ENCODE assay signal across 24 mouse cellular contexts in the genomic region with DNA sequence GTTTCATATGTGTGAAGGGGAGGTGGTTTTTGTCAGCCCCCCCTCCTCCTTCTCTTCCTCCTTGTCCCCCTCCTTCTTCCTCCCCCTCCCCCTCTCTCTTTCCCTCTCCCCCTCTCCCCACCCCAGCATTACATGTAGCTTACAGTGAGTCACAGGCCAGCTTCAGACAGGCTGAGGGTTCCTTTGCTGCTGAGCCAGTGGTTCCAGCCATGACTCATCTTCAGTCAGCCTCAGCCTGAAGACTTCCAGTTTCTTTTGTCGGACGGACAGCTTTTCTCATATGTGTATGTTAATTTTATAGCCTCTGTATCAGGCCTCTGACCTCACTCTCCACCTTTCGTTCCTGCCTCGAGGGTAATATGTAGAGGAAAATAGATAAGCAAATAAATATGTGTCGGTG.
DNase-seq lines count a peak whose midpoint lies in the region; ATAC-seq lines count a peak whose summit lies in the region.
"Had no signal": no experiment of that assay in that cellular context is flagged by ENCODE, and none has a peak within 500 bp of the region (broad histone marks: within the 10 kb centered on the region; RNA-seq: fewer than 3 reads in every experiment).

No protein-coding gene starts in this region.

- intact Hi-C loops in left cerebral cortex, postnatal 10 days (cut with DNase I): no loop called here

- peak; percentile 22 for DNase-seq in adrenal gland, adult 2 months
- no peak for DNase-seq in adrenal gland, postnatal 4 days (ENCODE audit: low spot score in 2 of 2)
- DNase-seq in 3T3-L1 (ENCODE audit: low read depth, low spot score): peak; percentile 58
- peak; percentile 16 to 37 for DNase-seq in adrenal gland, postnatal 36 days
- DNase-seq in urinary bladder, postnatal 4 days (ENCODE audit: low spot score in 2 of 2): no peak
- DNase-seq in left cerebral cortex, postnatal 10 days (ENCODE audit: extremely low spot score in 1 of 2, low spot score in 2 of 2): no peak
- DNase-seq: cerebellum, adult 8-10 months; cerebellum, postnatal 36 days; heart, adult 2 months; heart, postnatal 10 days; kidney, adult 18-20 months; kidney, postnatal 25 days; thymus, postnatal 25 days had no signal

- H3K36me3 ChIP-seq in midbrain, embryonic 13.5 days: no peaks in the 10 kb centered on the region
- no peaks in the 10 kb centered on the region for H3K36me3 ChIP-seq in midbrain, embryonic 15.5 days (replicated peaks)
- H3K36me3 ChIP-seq: heart, embryonic 13.5 days; kidney, embryonic 15.5 days; limb, embryonic 12.5 days; liver, embryonic 15.5 days; lung, embryonic 15.5 days; midbrain, embryonic 10.5 days; stomach, embryonic 15.5 days had no signal

- H3K27me3 ChIP-seq in midbrain, embryonic 13.5 days: no peaks in the 10 kb centered on the region
- H3K27me3 ChIP-seq in midbrain, embryonic 15.5 days (replicated peaks): no peaks in the 10 kb centered on the region
- H3K27me3 ChIP-seq: liver, embryonic 15.5 days; lung, embryonic 15.5 days; stomach, embryonic 15.5 days had no signal

- H3K4me1 ChIP-seq in midbrain, embryonic 13.5 days (replicated peaks): peaks cover 19% of the 10 kb centered on the region
- H3K4me1 ChIP-seq in midbrain, embryonic 15.5 days: peaks cover 10% of the 10 kb centered on the region; the same call in 1 of the 2 replicates
- H3K4me1 ChIP-seq: heart, embryonic 13.5 days; limb, embryonic 12.5 days; liver, embryonic 15.5 days; lung, embryonic 15.5 days; stomach, embryonic 15.5 days had no signal

- peak overlapping the region; percentile 48; the same call in 1 of the 2 replicates for H3K27ac ChIP-seq in midbrain, embryonic 13.5 days
- no peak overlapping the region for H3K27ac ChIP-seq in midbrain, embryonic 15.5 days
- H3K27ac ChIP-seq: heart, adult 2 months; heart, embryonic 13.5 days; hindbrain, embryonic 14.5 days; kidney, embryonic 15.5 days; limb, embryonic 12.5 days; liver, embryonic 15.5 days; lung, embryonic 15.5 days; midbrain, embryonic 10.5 days; stomach, embryonic 15.5 days had no signal

- WGBS in midbrain, embryonic 13.5 days: 75% methylated on average over 5 of the region's 5 CpGs
- WGBS in midbrain, embryonic 15.5 days: 64% methylated on average over 5 of the region's 5 CpGs

- no peak overlapping the region for H3K4me2 ChIP-seq in midbrain, embryonic 13.5 days (replicated peaks)
- no peak overlapping the region for H3K4me2 ChIP-seq in midbrain, embryonic 15.5 days
- H3K4me2 ChIP-seq: heart, embryonic 13.5 days; hindbrain, embryonic 14.5 days; kidney, embryonic 15.5 days; limb, embryonic 12.5 days; liver, embryonic 15.5 days; lung, embryonic 15.5 days; stomach, embryonic 15.5 days had no signal

- no peak overlapping the region for H3K9ac ChIP-seq in midbrain, embryonic 13.5 days (replicated peaks)
- no peak overlapping the region for H3K9ac ChIP-seq in midbrain, embryonic 15.5 days
- H3K9ac ChIP-seq: heart, embryonic 13.5 days; hindbrain, embryonic 14.5 days; kidney, embryonic 15.5 days; limb, embryonic 12.5 days; liver, embryonic 15.5 days; lung, embryonic 15.5 days; stomach, embryonic 15.5 days had no signal

- H3K9me3 ChIP-seq in midbrain, embryonic 13.5 days: no peaks in the 10 kb centered on the region
- H3K9me3 ChIP-seq in midbrain, embryonic 15.5 days: no peaks in the 10 kb centered on the region
- H3K9me3 ChIP-seq: heart, embryonic 13.5 days; kidney, embryonic 15.5 days; limb, embryonic 12.5 days; liver, embryonic 15.5 days; lung, embryonic 15.5 days; stomach, embryonic 15.5 days had no signal

- H3K4me3 ChIP-seq in midbrain, embryonic 13.5 days (replicated peaks): no peak overlapping the region
- no peak overlapping the region for H3K4me3 ChIP-seq in midbrain, embryonic 15.5 days
- H3K4me3 ChIP-seq: heart, adult 2 months; heart, embryonic 13.5 days; kidney, embryonic 15.5 days; limb, embryonic 12.5 days; liver, embryonic 15.5 days; lung, embryonic 15.5 days; midbrain, embryonic 10.5 days; stomach, embryonic 15.5 days had no signal

- ATAC-seq in midbrain, embryonic 13.5 days: no peak
- no peak for ATAC-seq in midbrain, embryonic 15.5 days (replicated peaks)
- ATAC-seq: forebrain, embryonic 14.5 days had no signal

Comparison
In these comparisons a context has a peak if more than half of its experiments do, and no peak if none do; other contexts are left out.
1. DNase-seq: peak in adrenal gland, adult 2 months (single experiment), 3T3-L1 (single experiment) and adrenal gland, postnatal 36 days (2 of 2); none in adrenal gland, postnatal 4 days (0 of 2), urinary bladder, postnatal 4 days (0 of 2) and left cerebral cortex, postnatal 10 days (0 of 2).